Mouse (Mus musculus) liver, embryonic 14.5 days (tissue): ENCODE results near the gene Sirpb1a.
"Not testable (repeated sequence)": the region's sequence is repeated elsewhere in the genome, so short reads cannot be mapped to it uniquely, and the experiment has no call there.

Experiments used
- CTCF ChIP-seq: IDR thresholded peaks from 2 replicates; pipeline ENCODE4 v1.5.1; 2016; ENCODE audit warnings: antibody characterized with exemption, low read depth, control low read depth
- EP300 ChIP-seq: IDR thresholded peaks from 2 replicates; pipeline ENCODE4 v1.6.1; 2016; ENCODE audit warnings: antibody characterized with exemption, low read depth

DNA sequence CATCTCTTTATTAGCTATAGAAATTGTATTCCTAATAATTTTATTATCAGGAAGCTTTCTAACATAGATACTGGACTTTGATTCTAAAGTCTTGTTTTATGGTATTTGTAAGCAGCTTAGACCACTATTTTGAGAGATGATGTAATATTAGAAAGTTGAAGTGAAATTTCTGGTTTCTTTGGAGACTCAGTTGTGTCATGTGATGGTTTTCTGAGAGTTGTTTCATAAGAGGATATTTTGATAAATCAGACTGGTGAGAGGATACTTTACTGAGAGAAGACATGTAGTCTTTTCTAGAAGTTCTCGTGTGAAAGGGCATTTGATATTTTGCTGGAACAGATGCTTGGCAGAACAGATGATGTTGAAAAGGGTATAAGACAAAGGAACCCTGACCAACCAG is 17.6 kb upstream of the Sirpb1a start:
- TF ChIP-seq CTCF, EP300: not testable (repeated sequence)
